Mouse (Mus musculus) testis, postnatal 14 days (tissue): ENCODE results near the gene Pnma5.
"Not testable (repeated sequence)": the region's sequence is repeated elsewhere in the genome, so short reads cannot be mapped to it uniquely, and the experiment has no call there.

ENCODE experiments used
- DNase-seq: peaks from one replicate; pipeline ENCODE4 v3.0.0; 2021; ENCODE audit warnings: low spot score

Pnma5 gene

GRCm38 (mm10) chrX:73037003-73037402 lies at the start of gene Pnma5:
Pnma5 (minus strand) TSS chrX:73037103.
- DNase-seq, result no peak

GRCm38 (mm10) chrX:73082267-73083055 lies 45.6 kb upstream of the Pnma5 start, which contains the start of gene Xlr4a:
Xlr4a (minus strand) TSS chrX:73082478.
- peak; percentile 19 for DNase-seq

GRCm38 (mm10) chrX:73066765-73067312 lies 29.9 kb upstream of the Pnma5 start:
- not testable (repeated sequence) for DNase-seq

GRCm38 (mm10) chrX:73064415-73064793 lies 27.5 kb upstream of the Pnma5 start, which contains the start of gene Pnma3:
Pnma3 (plus strand) TSS chrX:73064787.
- DNase-seq, result no peak

- DNase-seq, result no peak
These were observed 26.9 kb upstream of the Pnma5 start for GRCm38 (mm10) chrX:73063512-73064414.

GRCm38 (mm10) chrX:73062323-73062722 lies 25.4 kb upstream of the Pnma5 start:
- DNase-seq, result no peak

- no peak for DNase-seq
These were observed 24.6 kb upstream of the Pnma5 start for GRCm38 (mm10) chrX:73061528-73061927.

- peak; percentile 80 for DNase-seq
These were observed 17.1 kb upstream of the Pnma5 start for GRCm38 (mm10) chrX:73053860-73054563.

- peak; percentile 75 for DNase-seq
These were observed 2.8 kb upstream of the Pnma5 start for GRCm38 (mm10) chrX:73039666-73040065.

GRCm38 (mm10) chrX:73038831-73039230 lies 1.9 kb upstream of the Pnma5 start:
- no peak for DNase-seq

GRCm38 (mm10) chrX:73012846-73013245 lies 24.1 kb downstream of the Pnma5 start:
- DNase-seq, result no peak

GRCm38 (mm10) chrX:73007597-73008479 lies 29.1 kb downstream of the Pnma5 start:
- peak; percentile 87 for DNase-seq

GRCm38 (mm10) chrX:73005678-73006077 lies 31.2 kb downstream of the Pnma5 start:
- no peak for DNase-seq

GRCm38 (mm10) chrX:73003110-73003509 lies 33.8 kb downstream of the Pnma5 start:
- DNase-seq, result no peak

GRCm38 (mm10) chrX:72995542-72995941 lies 41.4 kb downstream of the Pnma5 start:
- DNase-seq, result no peak

GRCm38 (mm10) chrX:72992291-72992919 lies 44.5 kb downstream of the Pnma5 start:
- no peak for DNase-seq

GRCm38 (mm10) chrX:72990581-72990980 lies 46.3 kb downstream of the Pnma5 start:
- DNase-seq, result no peak

GRCm38 (mm10) chrX:72988431-72988830 lies 48.5 kb downstream of the Pnma5 start:
- DNase-seq, result no peak

- no peak for DNase-seq
These were observed 49.4 kb downstream of the Pnma5 start for GRCm38 (mm10) chrX:72987520-72987905.

- DNase-seq, result peak; percentile 63
These were observed 49.9 kb downstream of the Pnma5 start, which contains the start of gene Zfp185 for GRCm38 (mm10) chrX:72986841-72987519. Zfp185 (plus strand) TSS chrX:72987339.
